ENCODE assay signal across 32 mouse cellular contexts in the genomic region with DNA sequence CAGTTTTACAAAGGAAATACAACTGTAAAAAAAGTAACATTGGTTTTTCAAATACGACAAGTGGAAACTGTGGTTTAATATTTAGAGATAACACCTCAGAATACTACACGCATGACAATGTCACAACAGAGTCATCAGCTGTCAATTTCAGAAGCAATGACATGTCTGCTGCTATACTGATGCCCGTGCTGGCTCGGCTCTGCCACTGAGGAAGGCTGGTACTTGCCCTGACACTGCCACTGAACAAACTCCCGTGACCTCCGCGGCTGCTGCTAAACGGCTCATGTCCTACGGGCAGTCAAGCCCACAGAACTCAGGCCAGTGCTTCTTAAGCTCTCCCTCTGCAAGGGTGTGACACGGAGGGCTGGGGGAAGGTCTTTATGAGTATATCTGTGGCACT. TPM values are rescaled to one million over a fixed set of nuclear protein-coding genes. Genes with fewer than 3 reads are reported as not detected.
DNase-seq lines count a peak whose midpoint lies in the region; ATAC-seq lines count a peak whose summit lies in the region.
"Had no signal": no experiment of that assay in that cellular context is flagged by ENCODE, and none has a peak within 500 bp of the region (broad histone marks: within the 10 kb centered on the region; RNA-seq: fewer than 3 reads in every experiment).

No protein-coding gene starts in this region.

- no peak overlapping the region for H3K4me3 ChIP-seq in hindbrain, embryonic 10.5 days
- H3K4me3 ChIP-seq: embryonic facial prominence, embryonic 13.5 days; forebrain, embryonic 10.5 days; forebrain, embryonic 15.5 days; gastrocnemius, adult 2 months; heart, adult 2 months; heart, embryonic 13.5 days; layer of hippocampus, adult 2 months; liver, embryonic 13.5 days; midbrain, embryonic 12.5 days had no signal

- DNase-seq in CD4-positive helper T cell, adult 2 months (ENCODE audit: low read depth, low spot score) = peak; percentile 57
- DNase-seq in hindbrain, embryonic 10.5 days (ENCODE audit: low spot score) = no peak
- DNase-seq in yolk sac, embryonic 10.5 days (ENCODE audit: low spot score) = no peak
- no peak for DNase-seq in left cerebral cortex, adult 11 months (ENCODE audit: low spot score)
- no peak for DNase-seq in adrenal gland, postnatal 36 days
- DNase-seq: adrenal gland, adult 2 months; cerebellum, adult 8-10 months; cerebellum, postnatal 36 days; embryo, embryonic 11 days; gastrocnemius, adult 2 months; heart, adult 2 months; heart, postnatal 10 days; kidney, adult 9 months; left cerebral cortex, postnatal 4 days; liver, embryonic 13.5 days; lung, adult 18-20 months; right cerebral cortex, adult 18-20 months; spleen, adult 18-20 months; thymus, adult 18-20 months had no signal

- ATAC-seq in CD4-positive, CD25-positive, alpha-beta regulatory T cell, adult 4 months = peak; percentile 83
- ATAC-seq in inflammation-experienced regulatory T-cells, adult 6 months = peak; percentile 84
- peak; percentile 83 for ATAC-seq in monocyte, adult 5-6 weeks (replicated peaks; ENCODE audit: insufficient number of reproducible peaks, low FRiP score, low TSS enrichment, poor library complexity, severe bottlenecking)
- ATAC-seq: forebrain, embryonic 15.5 days; intestine, embryonic 16.5 days; lung, postnatal 0 days had no signal

- peaks cover 17% of the 10 kb centered on the region for H3K4me1 ChIP-seq in hindbrain, embryonic 10.5 days (replicated peaks)

- H3K27me3 ChIP-seq in hindbrain, embryonic 10.5 days (ENCODE audit: insufficient read depth, poor library complexity, severe bottlenecking) = no peaks in the 10 kb centered on the region
- H3K27me3 ChIP-seq: embryonic facial prominence, embryonic 13.5 days; forebrain, embryonic 15.5 days; heart, embryonic 13.5 days; liver, embryonic 13.5 days; midbrain, embryonic 12.5 days had no signal

- WGBS in hindbrain, embryonic 10.5 days = 85% methylated on average over 10 of the region's 10 CpGs

- H3K36me3 ChIP-seq in hindbrain, embryonic 10.5 days = 0 out of 2 replicates have a peak, but pooled peaks cover 4% of the 10 kb centered on the region
- H3K36me3 ChIP-seq: embryonic facial prominence, embryonic 13.5 days; forebrain, embryonic 15.5 days; heart, embryonic 13.5 days; liver, embryonic 13.5 days; midbrain, embryonic 12.5 days had no signal

- H3K27ac ChIP-seq in hindbrain, embryonic 10.5 days = no peak overlapping the region
- H3K27ac ChIP-seq: embryonic facial prominence, embryonic 13.5 days; forebrain, embryonic 10.5 days; forebrain, embryonic 15.5 days; gastrocnemius, adult 2 months; heart, adult 2 months; heart, embryonic 13.5 days; layer of hippocampus, adult 2 months; liver, embryonic 13.5 days; macrophage; midbrain, embryonic 12.5 days; stomach, postnatal 0 days had no signal

- H3K9me3 ChIP-seq in hindbrain, embryonic 10.5 days = no peaks in the 10 kb centered on the region
- H3K9me3 ChIP-seq: embryonic facial prominence, embryonic 13.5 days; forebrain, embryonic 10.5 days; forebrain, embryonic 15.5 days; heart, embryonic 13.5 days; liver, embryonic 13.5 days; midbrain, embryonic 12.5 days had no signal

RNA-seq across cellular contexts. Expression of gene Zfp277, which starts 18.1 kb away (rescaled TPM):
- 10 to 100 TPM; 39.8 to 40.1 TPM for polyA plus RNA-seq in CD4-positive, CD25-positive, alpha-beta regulatory T cell, adult 4 months (2017; shearing (Covaris generic))
- 10 to 100 TPM; 32.8 to 38.7 (median 38.7) TPM for polyA plus RNA-seq in inflammation-experienced regulatory T-cells, adult 6 months (2017; shearing (Covaris generic))
- total RNA-seq in monocyte, adult 5-6 weeks (2017) = 28.1 to 46.3 TPM (median 43.7 TPM) in 3 replicates
- polyA plus RNA-seq in hindbrain, embryonic 10.5 days (2016; fragmentation: Nextera tagmentation; extraction: Ambion mirVana) = 36.0 and 37.8 TPM in 2 replicates
- 10 to 100 TPM; 13.2 to 20.4 TPM for total RNA-seq in adrenal gland, postnatal 36 days (2021)

RNA-seq across cellular contexts. Expression of gene Dock4, which starts 18.1 kb away (rescaled TPM):
- polyA plus RNA-seq in CD4-positive, CD25-positive, alpha-beta regulatory T cell, adult 4 months (2017; shearing (Covaris generic)) = 1 to 10 TPM in 1 of 2 experiments, under 1 TPM in 1; 0.90 to 1.7 TPM
- 1 to 10 TPM in 1 of 3 experiments, under 1 TPM in 2; 0.79 to 1.2 (median 0.80) TPM for polyA plus RNA-seq in inflammation-experienced regulatory T-cells, adult 6 months (2017; shearing (Covaris generic))
- total RNA-seq in monocyte, adult 5-6 weeks (2017) = 8.9 to 13.2 TPM (median 9.0 TPM) in 3 replicates
- polyA plus RNA-seq in hindbrain, embryonic 10.5 days (2016; fragmentation: Nextera tagmentation; extraction: Ambion mirVana) = 17.6 and 25.1 TPM in 2 replicates
- 10 to 100 TPM; 13.5 to 18.0 TPM for total RNA-seq in adrenal gland, postnatal 36 days (2021)
